Mouse (Mus musculus): ENCODE measurements around the gene Resf1. TPM values are rescaled to one million over a fixed set of nuclear protein-coding genes. Genes with fewer than 3 reads are reported as not detected.
"Not testable (repeated sequence)": the region's sequence is repeated elsewhere in the genome, so short reads cannot be mapped to it uniquely, and the experiment has no call there.

The Resf1 gene
- polyA plus RNA-seq, 1 experiment = 11.3 TPM

DNA sequence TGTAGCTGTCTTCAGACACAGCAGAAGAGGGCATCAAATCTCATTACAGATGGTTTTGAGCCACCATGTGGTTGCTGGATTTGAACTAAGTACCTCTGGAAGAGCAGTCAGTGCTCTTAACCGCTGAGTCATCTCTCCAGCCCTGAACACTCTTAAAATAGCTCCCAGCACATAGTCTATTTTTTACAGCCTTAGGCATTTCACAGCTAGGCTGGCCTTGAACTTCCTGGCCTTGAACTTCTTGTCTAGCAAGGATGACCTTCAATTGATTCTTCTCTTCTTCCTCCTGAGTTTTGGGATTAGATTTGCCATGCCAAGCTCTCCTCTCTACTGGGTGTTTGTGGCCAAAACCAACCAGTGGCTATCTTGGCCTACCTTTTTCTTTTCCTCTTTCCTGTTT, 2.6 kb downstream of the Resf1 start:
- no peak for TF ChIP-seq POLR2A (IDR thresholded peaks at IDR 0.05; ENCODE audit: borderline replicate concordance, extremely low read depth, insufficient read depth, insufficient read length, poor library complexity, severe bottlenecking)
- no peak for TF ChIP-seq CTCF (IDR thresholded peaks at IDR 0.05; ENCODE audit: borderline replicate concordance, extremely low read depth, insufficient read depth, insufficient read length)
- DNase-seq (ENCODE audit: low read depth) = no peak

DNA sequence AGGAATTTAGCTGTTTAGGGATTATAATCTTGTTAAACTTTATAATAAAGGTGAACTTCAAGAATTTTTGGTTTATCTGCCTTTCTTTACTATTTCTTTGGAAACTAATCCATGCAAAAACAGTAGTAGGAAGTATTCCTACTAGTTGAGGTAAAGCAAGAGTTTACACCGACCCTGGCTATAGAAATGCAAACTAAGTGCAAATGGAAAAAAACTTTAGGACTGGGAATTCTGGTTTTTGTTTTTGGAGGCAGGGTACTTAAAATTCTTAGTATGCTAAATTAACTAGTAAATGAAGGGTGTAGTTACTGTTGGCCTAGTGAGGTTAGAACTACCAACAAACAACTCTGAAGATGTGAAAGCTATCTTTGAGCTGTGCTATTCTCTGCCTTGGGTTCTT, 3.0 kb downstream of the Resf1 start:
- no peak for TF ChIP-seq POLR2A (IDR thresholded peaks at IDR 0.05; ENCODE audit: borderline replicate concordance, extremely low read depth, insufficient read depth, insufficient read length, poor library complexity, severe bottlenecking)
- TF ChIP-seq CTCF (IDR thresholded peaks at IDR 0.05; ENCODE audit: borderline replicate concordance, extremely low read depth, insufficient read depth, insufficient read length) = no peak
- no peak for DNase-seq (ENCODE audit: low read depth)

DNA sequence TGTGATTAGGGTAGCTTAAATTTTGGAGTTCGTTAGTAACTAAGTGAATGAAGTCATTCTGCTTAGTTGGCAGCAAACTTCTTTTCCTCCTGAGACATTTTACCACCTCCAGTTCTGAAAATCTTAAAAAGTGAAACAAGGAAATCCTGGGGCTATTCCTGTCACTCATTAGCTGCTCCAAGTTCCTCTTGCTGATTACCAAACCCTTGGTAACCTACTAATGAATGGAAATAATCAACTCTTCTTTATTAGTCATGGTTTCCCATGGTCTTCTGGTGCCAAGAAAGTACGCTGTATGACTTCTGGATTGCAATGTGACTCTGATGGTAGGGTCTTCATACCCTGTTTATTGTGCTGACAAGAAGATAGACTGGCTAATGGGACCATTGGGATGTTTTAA, 5.7 kb downstream of the Resf1 start:
- TF ChIP-seq CTCF (IDR thresholded peaks at IDR 0.05; ENCODE audit: borderline replicate concordance, extremely low read depth, insufficient read depth, insufficient read length) (no peak), POLR2A (IDR thresholded peaks at IDR 0.05; ENCODE audit: borderline replicate concordance, extremely low read depth, insufficient read depth, insufficient read length, poor library complexity, severe bottlenecking) (no peak)
- DNase-seq (ENCODE audit: low read depth) = no peak

DNA sequence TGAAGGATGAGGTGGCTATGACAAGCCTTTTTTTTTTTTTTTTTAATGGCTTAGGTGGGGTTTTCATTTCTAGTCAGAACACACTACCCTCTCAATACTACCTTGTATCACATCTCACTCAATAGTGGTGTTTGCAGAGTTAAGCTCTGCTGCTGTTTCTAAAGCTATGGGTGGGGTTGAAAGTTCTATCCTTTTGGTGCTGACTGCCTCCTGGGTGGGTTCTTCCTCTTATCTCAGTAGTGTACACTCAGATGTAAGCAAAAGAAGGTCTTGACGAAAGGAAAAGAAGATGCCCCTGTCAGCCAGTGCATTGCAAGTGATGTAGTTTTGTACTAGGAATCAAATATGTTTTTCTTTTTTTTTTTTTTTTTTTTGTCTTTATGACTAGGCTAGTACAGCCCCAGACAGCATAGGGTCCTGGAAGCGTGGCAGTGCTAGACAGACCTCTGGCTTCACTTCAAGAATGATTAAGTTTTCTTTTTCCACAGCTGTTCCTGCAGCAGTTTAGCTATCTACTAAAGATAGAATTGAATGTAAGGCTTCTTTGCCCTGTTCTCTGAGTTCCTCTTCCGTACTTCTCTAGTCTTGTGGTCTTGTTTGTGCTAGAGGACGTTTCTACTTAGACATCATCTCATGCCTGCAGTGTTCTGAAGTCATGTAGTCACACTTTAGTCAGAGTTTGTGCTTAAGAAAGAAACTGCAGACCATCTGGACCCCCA, 14.5 kb downstream of the Resf1 start:
- no peak for DNase-seq (ENCODE audit: low read depth)
- TF ChIP-seq POLR2A (IDR thresholded peaks at IDR 0.05; ENCODE audit: borderline replicate concordance, extremely low read depth, insufficient read depth, insufficient read length, poor library complexity, severe bottlenecking) (no peak), CTCF (IDR thresholded peaks at IDR 0.05; ENCODE audit: borderline replicate concordance, extremely low read depth, insufficient read depth, insufficient read length) (no peak)

DNA sequence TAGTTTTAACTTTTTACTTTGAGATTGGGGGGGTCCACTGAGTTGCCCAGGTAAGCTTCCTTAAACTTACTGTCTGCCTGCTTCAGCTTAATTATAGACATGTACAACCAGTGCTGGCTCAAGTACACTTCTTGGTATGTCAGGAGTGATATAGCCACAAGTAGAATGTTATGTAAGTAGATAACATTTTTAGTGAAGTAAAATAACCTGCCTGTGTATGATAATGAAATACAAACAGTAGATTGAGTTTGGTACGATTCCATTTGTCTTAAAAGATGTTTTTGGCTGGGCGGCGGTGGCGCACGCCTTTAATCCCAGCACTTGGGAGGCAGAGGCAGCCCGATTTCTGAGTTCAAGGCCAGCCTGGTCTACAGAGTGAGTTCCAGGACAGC, 15.0 kb downstream of the Resf1 start:
- DNase-seq (ENCODE audit: low read depth) = no peak
- TF ChIP-seq CTCF (IDR thresholded peaks at IDR 0.05; ENCODE audit: borderline replicate concordance, extremely low read depth, insufficient read depth, insufficient read length) = no peak
- no peak for TF ChIP-seq POLR2A (IDR thresholded peaks at IDR 0.05; ENCODE audit: borderline replicate concordance, extremely low read depth, insufficient read depth, insufficient read length, poor library complexity, severe bottlenecking)

DNA sequence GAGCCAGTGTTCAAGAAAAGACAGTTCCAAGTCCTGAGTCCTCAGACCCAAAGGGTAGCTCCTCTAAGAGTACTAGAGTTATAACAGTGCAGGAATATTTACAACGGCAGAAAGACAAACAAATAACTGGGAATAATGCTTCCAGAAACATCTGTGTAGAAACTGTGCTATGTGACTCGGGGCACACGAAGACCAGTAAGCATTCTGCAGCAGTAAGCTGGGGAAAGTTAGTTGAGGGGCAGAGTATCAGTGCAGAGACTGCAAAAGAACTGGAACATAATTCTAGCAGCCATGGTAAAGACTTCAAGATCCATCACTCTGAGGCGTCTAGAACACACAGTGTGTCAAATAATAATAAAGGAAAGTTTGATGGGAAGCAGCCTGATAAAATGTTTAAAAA, 19.9 kb downstream of the Resf1 start:
- TF ChIP-seq POLR2A (IDR thresholded peaks at IDR 0.05; ENCODE audit: borderline replicate concordance, extremely low read depth, insufficient read depth, insufficient read length, poor library complexity, severe bottlenecking) = no peak
- TF ChIP-seq CTCF (IDR thresholded peaks at IDR 0.05; ENCODE audit: borderline replicate concordance, extremely low read depth, insufficient read depth, insufficient read length) = no peak
- no peak for DNase-seq (ENCODE audit: low read depth)

DNA sequence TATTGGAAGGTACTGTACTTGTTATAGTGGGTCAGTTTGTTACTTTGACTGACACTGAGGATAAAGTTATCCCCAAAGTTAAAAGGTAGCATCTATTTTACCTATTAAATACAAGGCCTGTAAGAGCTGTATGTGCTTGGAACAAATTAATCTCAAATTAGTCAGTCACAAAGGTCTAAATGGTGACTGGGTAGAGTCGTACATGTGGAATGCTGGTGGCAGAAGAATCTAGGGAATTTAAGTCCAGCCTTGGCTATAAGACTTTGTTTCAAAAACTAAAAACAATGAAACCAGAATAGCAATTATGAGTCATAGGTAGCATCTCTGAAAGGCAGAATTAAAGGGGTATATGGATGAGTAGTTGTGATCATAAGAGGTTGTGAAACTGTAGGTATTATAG, 21.1 kb downstream of the Resf1 start:
- no peak for DNase-seq (ENCODE audit: low read depth)
- TF ChIP-seq CTCF (IDR thresholded peaks at IDR 0.05; ENCODE audit: borderline replicate concordance, extremely low read depth, insufficient read depth, insufficient read length) = no peak
- no peak for TF ChIP-seq POLR2A (IDR thresholded peaks at IDR 0.05; ENCODE audit: borderline replicate concordance, extremely low read depth, insufficient read depth, insufficient read length, poor library complexity, severe bottlenecking)

DNA sequence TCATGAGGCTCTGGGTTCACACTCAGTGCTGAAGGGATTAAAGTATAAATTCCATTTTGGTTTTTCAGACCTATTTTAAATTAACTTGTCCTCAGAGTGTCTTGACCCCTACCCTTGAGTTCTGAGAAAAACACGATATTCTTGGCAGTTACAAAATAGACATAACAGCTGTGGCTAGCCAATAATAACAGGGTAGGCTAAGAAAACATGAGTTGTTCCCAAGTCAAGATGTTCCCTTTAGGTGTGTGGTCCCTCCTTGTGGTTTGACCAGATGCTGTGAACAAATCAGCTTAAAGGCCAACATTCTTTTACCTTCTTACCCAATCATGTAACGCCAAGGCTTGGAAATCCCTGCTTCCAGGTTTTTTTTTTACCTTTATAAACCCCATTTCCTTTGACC, 23.8 kb downstream of the Resf1 start:
- TF ChIP-seq CTCF (IDR thresholded peaks at IDR 0.05; ENCODE audit: borderline replicate concordance, extremely low read depth, insufficient read depth, insufficient read length) (no peak), POLR2A (IDR thresholded peaks at IDR 0.05; ENCODE audit: borderline replicate concordance, extremely low read depth, insufficient read depth, insufficient read length, poor library complexity, severe bottlenecking) (no peak)

DNA sequence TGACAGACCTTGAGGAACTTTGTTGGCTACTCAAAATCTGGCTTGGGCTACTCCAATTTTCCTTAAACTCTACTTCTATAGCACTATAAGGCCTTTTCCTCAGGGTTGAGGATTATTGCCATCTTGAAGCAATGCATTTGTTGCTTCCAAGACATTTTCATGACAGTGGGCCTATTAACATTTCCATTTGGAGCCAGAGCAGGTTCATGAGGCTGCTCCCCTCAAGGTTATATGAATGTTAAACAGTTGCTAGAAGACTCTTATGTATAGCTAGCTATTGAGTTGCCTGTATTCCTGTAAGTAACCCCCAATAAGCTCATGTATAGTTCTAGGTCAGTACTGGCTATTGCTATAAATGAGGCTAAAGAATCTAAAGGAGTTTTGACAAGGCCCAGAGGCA, 28.8 kb downstream of the Resf1 start:
- no peak for DNase-seq (ENCODE audit: low read depth)

More for the DNA sequence above, 23.8 kb downstream of the Resf1 start:
- DNase-seq (ENCODE audit: low read depth) = no peak

DNA sequence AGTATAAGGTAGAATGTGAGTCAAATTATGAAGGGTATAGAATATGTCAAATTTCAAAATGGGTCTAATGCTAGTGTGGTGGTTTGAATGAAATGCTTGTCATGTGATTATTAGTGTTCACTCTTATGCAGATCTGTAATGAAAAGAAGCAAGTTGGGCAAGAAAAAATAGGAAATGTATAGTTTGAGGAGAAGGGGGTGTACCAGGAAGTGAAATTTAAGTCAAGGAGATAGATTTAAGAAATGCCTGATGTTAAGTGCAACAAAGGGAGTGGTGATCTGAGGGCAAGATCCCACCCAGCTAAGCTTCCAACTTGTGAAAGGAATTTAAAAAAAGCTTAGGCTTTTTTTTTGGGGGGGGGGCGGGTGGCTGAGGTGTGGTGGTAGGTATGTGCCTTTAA, 29.4 kb downstream of the Resf1 start:
- DNase-seq (ENCODE audit: low read depth) = no peak
- TF ChIP-seq POLR2A (IDR thresholded peaks at IDR 0.05; ENCODE audit: borderline replicate concordance, extremely low read depth, insufficient read depth, insufficient read length, poor library complexity, severe bottlenecking) (no peak), CTCF (IDR thresholded peaks at IDR 0.05; ENCODE audit: borderline replicate concordance, extremely low read depth, insufficient read depth, insufficient read length) (no peak)

More for the DNA sequence above, 28.8 kb downstream of the Resf1 start:
- TF ChIP-seq CTCF (IDR thresholded peaks at IDR 0.05; ENCODE audit: borderline replicate concordance, extremely low read depth, insufficient read depth, insufficient read length) = no peak
- TF ChIP-seq POLR2A (IDR thresholded peaks at IDR 0.05; ENCODE audit: borderline replicate concordance, extremely low read depth, insufficient read depth, insufficient read length, poor library complexity, severe bottlenecking) = no peak

DNA sequence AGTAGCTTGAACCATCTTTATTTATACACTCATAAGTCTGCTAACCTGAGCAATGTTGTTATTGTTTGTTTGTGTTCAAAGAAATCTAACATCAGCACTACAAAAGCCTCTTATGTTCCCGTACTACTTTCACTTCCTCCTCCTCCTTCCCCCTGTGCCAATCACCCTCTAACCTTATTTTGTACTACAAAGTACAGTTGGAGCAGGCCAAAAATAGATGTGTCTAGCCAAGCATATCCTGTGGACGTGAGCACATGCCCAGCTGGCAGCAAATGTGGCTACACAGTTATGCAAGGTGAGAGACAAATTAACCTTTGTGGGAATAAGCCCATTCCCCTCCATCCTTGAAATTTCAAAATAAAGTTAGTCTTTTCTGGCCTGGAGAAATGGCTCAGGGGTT, 34.6 kb downstream of the Resf1 start:
- TF ChIP-seq POLR2A (IDR thresholded peaks at IDR 0.05; ENCODE audit: borderline replicate concordance, extremely low read depth, insufficient read depth, insufficient read length, poor library complexity, severe bottlenecking) = no peak
- TF ChIP-seq CTCF (IDR thresholded peaks at IDR 0.05; ENCODE audit: borderline replicate concordance, extremely low read depth, insufficient read depth, insufficient read length) = no peak
- no peak for DNase-seq (ENCODE audit: low read depth)

DNA sequence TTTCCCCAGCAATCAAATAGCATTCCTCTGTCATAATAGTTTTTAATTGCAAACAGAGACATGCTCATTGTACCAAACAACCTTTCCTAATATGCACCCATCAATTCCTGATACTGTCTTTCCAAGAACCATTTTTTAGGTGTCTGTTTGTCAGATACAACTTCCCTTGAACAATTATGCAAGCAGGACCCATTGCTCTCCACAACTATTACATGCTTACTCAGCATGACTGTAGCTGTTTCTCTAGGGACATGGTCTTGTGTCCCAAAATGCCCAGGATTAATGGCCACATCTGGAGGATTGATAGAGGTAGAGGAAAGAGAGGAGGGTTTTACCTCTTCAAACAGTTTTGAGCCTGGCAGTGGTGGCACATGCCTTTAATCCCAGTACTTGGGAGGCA, 35.2 kb downstream of the Resf1 start:
- TF ChIP-seq POLR2A (IDR thresholded peaks at IDR 0.05; ENCODE audit: borderline replicate concordance, extremely low read depth, insufficient read depth, insufficient read length, poor library complexity, severe bottlenecking) (no peak), CTCF (IDR thresholded peaks at IDR 0.05; ENCODE audit: borderline replicate concordance, extremely low read depth, insufficient read depth, insufficient read length) (no peak)
- DNase-seq (ENCODE audit: low read depth) = no peak

DNA sequence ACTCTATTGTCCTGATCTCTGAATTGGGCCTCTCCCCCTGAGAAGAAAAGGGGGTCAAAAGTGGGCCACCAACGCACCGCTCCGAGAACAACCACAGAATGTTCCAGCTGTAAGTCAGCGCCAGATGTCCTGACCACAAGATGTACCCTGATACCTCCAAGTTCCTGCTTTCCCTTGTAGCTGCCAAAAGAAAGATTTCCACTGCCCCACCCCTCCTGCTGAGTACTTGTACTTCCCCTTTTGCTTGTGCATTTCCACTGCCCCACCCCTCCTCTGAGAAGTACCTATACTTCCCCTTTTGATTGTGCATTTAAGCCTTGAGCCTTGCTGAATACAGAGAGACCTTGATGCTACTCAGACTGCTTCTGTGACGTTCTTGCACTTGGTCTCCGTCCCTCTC, 39.0 kb downstream of the Resf1 start:
- DNase-seq (ENCODE audit: low read depth) = not testable (repeated sequence)

Measured in brain, embryonic 14.5 days (tissue).